ENCODE assay signal across 18 mouse cellular contexts in genomic region chr14:104145395-104145794, GRCm38 (mm10).
A peak's percentile ranks its signal among the peaks of the same experiment; 100 is the strongest.
DNase-seq lines count a peak whose midpoint lies in the region; ATAC-seq and TF ChIP-seq lines count a peak whose summit lies in the region.
"Had no signal": no experiment of that assay in that cellular context is flagged by ENCODE, and none has a peak within 500 bp of the region (broad histone marks: within the 10 kb centered on the region; RNA-seq: fewer than 3 reads in every experiment).

No protein-coding gene starts in this region.

- no peaks in the 10 kb centered on the region for H3K27me3 ChIP-seq in neural tube, embryonic 12.5 days (replicated peaks)
- no peaks in the 10 kb centered on the region for H3K27me3 ChIP-seq in forebrain, embryonic 16.5 days (replicated peaks; ENCODE audit: control insufficient read depth, insufficient read depth, low read length)
- H3K27me3 ChIP-seq in midbrain, embryonic 12.5 days: no peaks in the 10 kb centered on the region
- H3K27me3 ChIP-seq in liver, postnatal 0 days (ENCODE audit: insufficient read depth, low read length): no peaks in the 10 kb centered on the region
- H3K27me3 ChIP-seq in intestine, embryonic 15.5 days (replicated peaks): no peaks in the 10 kb centered on the region
- H3K27me3 ChIP-seq: kidney, embryonic 15.5 days; liver, embryonic 12.5 days; lung, embryonic 15.5 days had no signal

- TF ChIP-seq CTCF in liver, postnatal 0 days (IDR thresholded peaks at IDR 0.05; ENCODE audit: low read depth): no peak

- DNase-seq in neural tube, embryonic 10.5 days (ENCODE audit: extremely low spot score, low spot score): no peak
- no peak for DNase-seq in liver, postnatal 0 days
- DNase-seq: adrenal gland, postnatal 36 days; cerebellum, adult 9-10 months; gastrocnemius, postnatal 25 days; thymus, adult 18-20 months had no signal

- H3K4me1 ChIP-seq in neural tube, embryonic 12.5 days: no peaks in the 10 kb centered on the region
- H3K4me1 ChIP-seq in forebrain, embryonic 16.5 days (replicated peaks; ENCODE audit: control insufficient read depth, insufficient read depth, low read length): no peaks in the 10 kb centered on the region
- H3K4me1 ChIP-seq in midbrain, embryonic 12.5 days: peaks cover 8% of the 10 kb centered on the region; the same call in 1 of the 2 replicates
- no peaks in the 10 kb centered on the region for H3K4me1 ChIP-seq in liver, postnatal 0 days (ENCODE audit: insufficient read depth)
- no peaks in the 10 kb centered on the region for H3K4me1 ChIP-seq in intestine, embryonic 15.5 days (replicated peaks)
- H3K4me1 ChIP-seq: heart, embryonic 10.5 days; kidney, embryonic 15.5 days; limb, embryonic 10.5 days; liver, embryonic 12.5 days; lung, embryonic 15.5 days had no signal

- 31% methylated on average over 5 of the region's 5 CpGs for WGBS in neural tube, embryonic 12.5 days
- WGBS in forebrain, embryonic 16.5 days: 39% methylated on average over 5 of the region's 5 CpGs
- 32% methylated on average over 5 of the region's 5 CpGs for WGBS in midbrain, embryonic 12.5 days
- 49% methylated on average over 5 of the region's 5 CpGs for WGBS in liver, postnatal 0 days (ENCODE audit: insufficient replicate concordance)
- 40% methylated on average over 5 of the region's 5 CpGs for WGBS in intestine, embryonic 15.5 days

- ATAC-seq in neural tube, embryonic 12.5 days (ENCODE audit: low FRiP score, low read depth): peak; percentile 44; the same call in 1 of the 2 replicates
- ATAC-seq in forebrain, embryonic 16.5 days: peak; percentile 76; the same call in 1 of the 2 replicates
- peak; percentile 93 for ATAC-seq in midbrain, embryonic 12.5 days (ENCODE audit: low FRiP score, low read depth)
- ATAC-seq in erythroblast, adult 5-6 weeks (replicated peaks; ENCODE audit: low FRiP score, poor library complexity, severe bottlenecking): no peak
- ATAC-seq in liver, postnatal 0 days: no peak
- ATAC-seq in intestine, embryonic 15.5 days: no peak
- ATAC-seq: intestine, embryonic 16.5 days; liver, embryonic 12.5 days had no signal

- TF ChIP-seq EP300 in liver, postnatal 0 days (IDR thresholded peaks at IDR 0.05; ENCODE audit: low read depth): no peak

- H3K27ac ChIP-seq in neural tube, embryonic 12.5 days: no peak overlapping the region
- no peak overlapping the region for H3K27ac ChIP-seq in forebrain, embryonic 16.5 days (ENCODE audit: low read length)
- peak overlapping the region; percentile 32; the same call in 1 of the 2 replicates for H3K27ac ChIP-seq in midbrain, embryonic 12.5 days (replicated peaks)
- no peak overlapping the region for H3K27ac ChIP-seq in liver, postnatal 0 days (ENCODE audit: low read depth)
- H3K27ac ChIP-seq in intestine, embryonic 15.5 days: no peak overlapping the region
- H3K27ac ChIP-seq: heart, embryonic 10.5 days; kidney, embryonic 15.5 days; limb, embryonic 10.5 days; liver, embryonic 12.5 days; lung, embryonic 15.5 days; macrophage had no signal

- H3K9me3 ChIP-seq in neural tube, embryonic 12.5 days: no peaks in the 10 kb centered on the region
- no peaks in the 10 kb centered on the region for H3K9me3 ChIP-seq in forebrain, embryonic 16.5 days (ENCODE audit: control insufficient read depth, low read length)
- H3K9me3 ChIP-seq in midbrain, embryonic 12.5 days: no peaks in the 10 kb centered on the region
- no peaks in the 10 kb centered on the region for H3K9me3 ChIP-seq in liver, postnatal 0 days (ENCODE audit: low read length)
- no peaks in the 10 kb centered on the region for H3K9me3 ChIP-seq in intestine, embryonic 15.5 days
- H3K9me3 ChIP-seq: heart, embryonic 10.5 days; kidney, embryonic 15.5 days; limb, embryonic 10.5 days; liver, embryonic 12.5 days; lung, embryonic 15.5 days had no signal

- H3K36me3 ChIP-seq in neural tube, embryonic 12.5 days: no peaks in the 10 kb centered on the region
- H3K36me3 ChIP-seq in forebrain, embryonic 16.5 days (ENCODE audit: control insufficient read depth, insufficient read depth): no peaks in the 10 kb centered on the region
- H3K36me3 ChIP-seq in midbrain, embryonic 12.5 days: no peaks in the 10 kb centered on the region
- H3K36me3 ChIP-seq in liver, postnatal 0 days (replicated peaks; ENCODE audit: insufficient read depth, low read length): no peaks in the 10 kb centered on the region
- H3K36me3 ChIP-seq in intestine, embryonic 15.5 days: no peaks in the 10 kb centered on the region
- H3K36me3 ChIP-seq: heart, embryonic 10.5 days; kidney, embryonic 15.5 days; limb, embryonic 10.5 days; liver, embryonic 12.5 days; lung, embryonic 15.5 days had no signal

- H3K4me2 ChIP-seq in neural tube, embryonic 12.5 days (replicated peaks): no peak overlapping the region
- H3K4me2 ChIP-seq in forebrain, embryonic 16.5 days (ENCODE audit: low read length): no peak overlapping the region
- peak overlapping the region; percentile 17; the same call in 1 of the 2 replicates for H3K4me2 ChIP-seq in midbrain, embryonic 12.5 days (replicated peaks)
- H3K4me2 ChIP-seq in liver, postnatal 0 days (ENCODE audit: low read depth, low read length): no peak overlapping the region
- no peak overlapping the region for H3K4me2 ChIP-seq in intestine, embryonic 15.5 days (replicated peaks)
- H3K4me2 ChIP-seq: kidney, embryonic 15.5 days; liver, embryonic 12.5 days; lung, embryonic 15.5 days had no signal

- H3K4me3 ChIP-seq in neural tube, embryonic 12.5 days: no peak overlapping the region
- H3K4me3 ChIP-seq in forebrain, embryonic 16.5 days (replicated peaks; ENCODE audit: low read length): no peak overlapping the region
- H3K4me3 ChIP-seq in midbrain, embryonic 12.5 days: no peak overlapping the region
- no peak overlapping the region for H3K4me3 ChIP-seq in liver, postnatal 0 days (ENCODE audit: low read depth, low read length)
- no peak overlapping the region for H3K4me3 ChIP-seq in intestine, embryonic 15.5 days (replicated peaks)
- H3K4me3 ChIP-seq: heart, embryonic 10.5 days; kidney, embryonic 15.5 days; limb, embryonic 10.5 days; liver, embryonic 12.5 days; lung, embryonic 15.5 days had no signal

- no peak overlapping the region for H3K9ac ChIP-seq in neural tube, embryonic 12.5 days
- H3K9ac ChIP-seq in forebrain, embryonic 16.5 days (replicated peaks; ENCODE audit: low read depth, low read length): no peak overlapping the region
- H3K9ac ChIP-seq in midbrain, embryonic 12.5 days (replicated peaks): no peak overlapping the region
- no peak overlapping the region for H3K9ac ChIP-seq in liver, postnatal 0 days (replicated peaks)
- H3K9ac ChIP-seq in intestine, embryonic 15.5 days: no peak overlapping the region
- H3K9ac ChIP-seq: kidney, embryonic 15.5 days; liver, embryonic 12.5 days; lung, embryonic 15.5 days had no signal

Comparison
In these comparisons a context has a peak if more than half of its experiments do, and no peak if none do; other contexts are left out.
1. ATAC-seq: peak in neural tube, embryonic 12.5 days (single experiment), forebrain, embryonic 16.5 days (single experiment) and midbrain, embryonic 12.5 days (single experiment); none in erythroblast, adult 5-6 weeks (single experiment), liver, postnatal 0 days (single experiment) and intestine, embryonic 15.5 days (single experiment).